Mouse (Mus musculus): ENCODE measurements around the gene Unc5a.

Gene Unc5a

DNA sequence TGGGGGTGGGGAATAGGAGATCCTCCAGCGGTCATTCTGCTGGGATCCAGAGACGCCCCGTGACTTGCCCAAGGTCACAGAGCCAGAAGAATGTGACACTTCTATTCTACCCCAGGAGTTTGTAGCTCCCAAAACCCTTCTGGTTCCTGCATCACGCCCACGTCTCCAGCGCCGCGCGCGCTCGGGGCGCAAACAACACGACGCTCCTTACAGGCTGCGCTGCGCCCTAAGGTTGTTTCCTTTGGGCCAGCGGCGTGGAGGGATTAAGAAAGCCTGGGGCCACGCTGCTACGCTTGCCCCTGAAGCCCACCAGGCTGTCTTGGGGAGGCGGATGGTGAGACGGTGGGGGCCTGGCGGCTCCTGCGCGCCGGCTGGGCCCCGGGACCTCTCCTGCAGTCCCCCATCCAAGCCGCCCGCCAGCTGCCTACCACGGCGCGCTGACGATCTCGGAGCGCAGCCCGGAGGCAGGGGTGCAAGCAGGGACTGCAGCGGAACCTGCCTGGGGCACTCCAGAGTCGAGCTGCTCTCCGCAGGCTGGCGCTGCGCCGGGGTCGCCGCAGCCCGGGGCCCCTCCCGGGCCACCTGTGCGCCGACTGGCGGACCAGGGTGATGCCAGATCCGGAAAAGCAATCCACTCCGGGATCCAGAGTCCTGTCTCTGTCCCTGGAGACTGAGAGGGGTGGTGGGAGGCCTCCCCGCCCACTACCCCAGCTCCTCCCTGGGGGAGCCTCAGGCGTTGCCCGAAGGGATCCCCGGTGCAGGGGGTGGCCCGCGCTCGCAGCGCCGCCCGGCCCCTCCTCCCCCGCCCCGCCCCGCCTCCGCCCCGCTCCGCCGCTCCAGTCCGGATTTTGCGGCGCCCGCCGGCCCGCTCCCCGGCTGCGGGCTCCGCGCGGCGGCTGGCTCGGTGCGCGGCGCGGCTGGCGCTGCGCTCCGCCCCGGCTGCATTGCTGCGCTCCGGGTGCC, at the start of gene Unc5a:
TSS of gene Unc5a (plus strand) at position 881 of the 963 bp plus-strand sequence.
- DNase-seq (ENCODE audit: extremely low spot score, low read depth, low spot score), result no peak

GRCm38 (mm10) chr13:54912053-54912452, 37.2 kb upstream of the Unc5a start:
- DNase-seq (ENCODE audit: extremely low spot score, low read depth, low spot score), result no peak

GRCm38 (mm10) chr13:54912894-54913621, 36.2 kb upstream of the Unc5a start:
- DNase-seq (ENCODE audit: extremely low spot score, low read depth, low spot score), result no peak

- no peak for DNase-seq (ENCODE audit: extremely low spot score, low read depth, low spot score)
Observed at GRCm38 (mm10) chr13:54916644-54917043, 32.6 kb upstream of the Unc5a start.

GRCm38 (mm10) chr13:54918910-54919309, 30.3 kb upstream of the Unc5a start:
- DNase-seq (ENCODE audit: extremely low spot score, low read depth, low spot score), result no peak

DNA sequence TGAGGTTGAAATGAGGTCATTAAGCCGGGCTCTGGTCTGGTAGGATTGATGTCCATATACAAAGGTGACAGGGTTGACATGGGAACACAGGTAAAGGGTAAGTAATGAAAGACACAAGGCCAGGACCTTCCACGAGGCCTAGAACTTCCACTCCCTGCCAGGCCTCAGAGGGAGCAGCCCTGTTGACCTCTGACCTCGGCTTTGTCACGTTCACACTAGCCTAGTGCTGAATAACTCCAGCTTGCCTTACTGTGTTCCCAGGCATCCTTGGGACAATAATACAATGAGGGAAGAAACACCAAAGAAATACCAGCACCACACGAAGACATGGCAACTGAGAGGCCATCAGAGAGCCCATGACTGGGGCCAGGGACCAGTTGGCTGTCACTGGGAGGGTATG, 29.5 kb upstream of the Unc5a start:
- no peak for DNase-seq (ENCODE audit: extremely low spot score, low read depth, low spot score)

GRCm38 (mm10) chr13:54921700-54922099, 27.5 kb upstream of the Unc5a start:
- no peak for DNase-seq (ENCODE audit: extremely low spot score, low read depth, low spot score)

DNA sequence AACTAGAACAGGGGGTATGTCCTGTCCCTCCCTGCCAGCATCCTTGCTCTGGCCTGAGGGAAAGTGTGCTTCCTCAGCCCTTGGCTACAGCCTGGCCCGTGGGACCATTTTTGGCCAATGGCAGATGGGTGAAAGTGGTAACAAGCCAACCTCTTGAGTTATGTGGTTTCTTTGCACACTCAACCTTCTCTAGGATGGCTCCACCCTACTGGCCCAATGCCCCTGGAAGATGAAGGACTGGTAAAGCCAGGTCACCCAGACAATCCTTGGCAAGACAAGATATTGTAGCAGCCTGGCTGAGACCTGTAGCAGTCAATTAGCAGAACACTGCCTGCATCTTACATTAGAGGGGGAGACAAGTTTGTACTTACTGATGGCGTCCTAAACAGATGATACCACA, 25.5 kb upstream of the Unc5a start:
- no peak for DNase-seq (ENCODE audit: extremely low spot score, low read depth, low spot score)

DNA sequence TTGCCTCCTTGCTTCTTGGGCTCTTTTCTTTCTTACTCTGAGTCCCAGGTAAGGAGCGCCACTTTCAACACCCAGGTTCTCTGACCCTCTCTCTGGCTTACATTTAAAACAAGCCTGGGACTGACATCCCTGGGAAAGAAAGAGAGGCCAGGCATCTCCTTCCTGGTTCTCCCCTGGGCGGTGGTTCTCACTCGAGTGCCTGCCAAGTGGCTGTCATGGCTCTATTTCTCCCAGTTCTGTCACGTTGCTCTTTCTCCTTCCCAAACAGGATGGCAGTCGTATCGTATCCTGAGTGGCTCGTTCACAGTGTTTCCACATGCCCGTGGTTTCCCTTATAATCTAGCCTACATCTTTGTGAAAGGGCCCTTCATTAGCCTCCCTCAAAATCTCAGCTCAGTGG, 23.7 kb upstream of the Unc5a start:
- no peak for DNase-seq (ENCODE audit: extremely low spot score, low read depth, low spot score)

- no peak for DNase-seq (ENCODE audit: extremely low spot score, low read depth, low spot score)
Observed at GRCm38 (mm10) chr13:54926654-54927053, 22.6 kb upstream of the Unc5a start.

GRCm38 (mm10) chr13:54930123-54930522, 19.1 kb upstream of the Unc5a start:
- DNase-seq (ENCODE audit: extremely low spot score, low read depth, low spot score), result no peak

GRCm38 (mm10) chr13:54934873-54935272, 14.3 kb upstream of the Unc5a start:
- no peak for DNase-seq (ENCODE audit: extremely low spot score, low read depth, low spot score)

DNA sequence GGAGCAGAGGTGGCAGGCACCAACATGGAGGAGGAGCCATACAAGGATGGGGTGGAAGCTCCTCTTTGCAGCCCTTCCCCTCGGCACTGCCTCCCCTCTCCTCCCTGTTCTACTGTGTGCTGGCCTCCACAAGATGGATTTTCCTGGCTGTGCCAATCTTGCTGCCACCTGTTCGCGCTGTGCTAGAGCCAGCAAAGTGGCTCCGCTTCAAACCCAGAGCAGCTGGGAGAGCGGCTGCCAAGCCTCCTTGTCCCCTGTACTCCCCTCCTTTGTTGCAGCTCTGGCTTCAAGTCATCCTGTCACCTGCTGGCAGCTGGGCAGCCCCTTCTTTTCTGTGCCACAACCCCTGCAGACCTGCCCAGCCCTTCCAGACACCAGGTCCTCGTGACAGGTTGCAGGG, 13.0 kb upstream of the Unc5a start:
- DNase-seq (ENCODE audit: extremely low spot score, low read depth, low spot score), result no peak

DNA sequence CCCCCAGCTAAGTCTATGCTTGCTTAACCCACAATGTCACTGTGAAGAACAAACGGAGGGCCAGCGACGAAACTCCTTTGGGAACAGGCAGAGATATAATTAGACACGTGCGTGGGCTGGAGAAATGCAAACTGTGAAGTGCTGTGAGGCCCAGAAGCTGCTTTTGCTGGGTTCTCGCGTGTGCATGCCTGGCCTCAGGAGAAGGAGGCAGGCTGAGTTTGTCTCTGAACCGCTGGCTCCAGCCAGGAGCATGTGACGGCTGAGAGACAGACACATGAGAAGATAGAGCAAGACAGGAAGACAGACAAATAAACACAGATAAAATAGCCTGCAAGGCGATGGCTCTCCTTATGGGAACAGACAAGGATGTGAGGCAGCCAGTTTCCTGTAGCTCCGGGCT, 11.3 kb upstream of the Unc5a start:
- DNase-seq (ENCODE audit: extremely low spot score, low read depth, low spot score), result no peak

DNA sequence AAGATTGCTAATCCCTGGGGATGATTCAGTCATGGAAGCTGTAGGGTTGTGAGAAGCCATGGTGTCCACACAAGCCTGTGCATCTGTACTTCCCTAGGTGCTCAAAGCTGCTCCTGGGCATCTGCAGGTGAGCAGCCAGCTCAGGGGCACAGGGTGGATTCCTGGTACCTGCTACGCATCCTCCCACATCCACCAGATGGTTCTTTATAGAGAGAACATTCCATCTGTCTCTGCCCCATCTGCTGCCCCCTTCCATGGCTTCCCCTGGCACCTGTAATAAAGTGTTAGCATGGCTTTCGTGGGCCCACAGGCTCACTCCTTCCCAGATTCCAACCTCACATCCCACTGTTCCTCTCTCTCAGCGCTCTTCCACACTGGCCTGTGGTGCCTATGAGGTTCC, 10.7 kb upstream of the Unc5a start:
- no peak for DNase-seq (ENCODE audit: extremely low spot score, low read depth, low spot score)

GRCm38 (mm10) chr13:54944411-54945157, 4.6 kb upstream of the Unc5a start:
- no peak for DNase-seq (ENCODE audit: extremely low spot score, low read depth, low spot score)

DNA sequence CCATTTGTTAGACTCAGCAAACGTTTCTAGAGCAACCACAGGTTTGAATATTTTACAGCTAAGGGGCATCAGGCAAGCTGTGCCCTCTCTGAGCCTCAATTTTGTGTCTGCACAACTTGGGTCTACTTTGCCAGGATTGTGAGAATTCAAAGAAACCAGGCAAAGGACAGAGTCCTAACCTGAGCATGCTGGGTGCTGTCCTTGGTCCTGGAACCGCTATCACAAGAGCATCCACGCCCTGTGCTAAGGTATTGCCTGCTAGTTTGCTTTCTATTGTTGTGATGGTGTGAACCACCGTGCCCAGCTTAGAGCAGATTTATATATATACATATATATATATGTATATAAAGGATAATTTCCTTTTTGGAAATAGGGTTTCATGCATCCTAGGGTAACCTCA, 3.9 kb upstream of the Unc5a start:
- peak; percentile 53 for DNase-seq (ENCODE audit: extremely low spot score, low read depth, low spot score)

GRCm38 (mm10) chr13:54946406-54946805, 2.8 kb upstream of the Unc5a start:
- no peak for DNase-seq (ENCODE audit: extremely low spot score, low read depth, low spot score)

- no peak for DNase-seq (ENCODE audit: extremely low spot score, low read depth, low spot score)
Observed at GRCm38 (mm10) chr13:54949592-54949991, 381 bp downstream of the Unc5a start.

DNA sequence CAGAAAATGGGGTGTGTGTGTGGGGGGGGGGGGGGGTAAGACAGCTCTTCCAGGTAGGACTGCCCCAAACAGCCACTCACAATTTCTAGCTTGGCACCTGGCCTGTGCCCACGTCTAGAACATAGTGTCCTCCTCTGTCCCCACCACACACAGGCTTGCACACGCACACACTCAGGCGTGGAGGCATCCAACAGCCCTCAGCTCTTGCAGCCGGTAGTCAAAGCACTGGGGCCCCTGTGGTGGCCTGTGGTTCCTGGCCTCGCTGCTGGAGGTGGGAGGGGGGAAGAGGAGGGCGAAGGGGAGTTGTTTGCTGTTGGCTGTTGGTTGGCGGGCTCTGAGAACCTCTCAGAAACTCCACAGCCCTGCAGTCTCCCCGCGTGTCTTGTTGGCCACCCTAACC, 920 bp downstream of the Unc5a start:
- DNase-seq (ENCODE audit: extremely low spot score, low read depth, low spot score), result no peak

- no peak for DNase-seq (ENCODE audit: extremely low spot score, low read depth, low spot score)
Observed at GRCm38 (mm10) chr13:54951166-54951565, 2.0 kb downstream of the Unc5a start.

Data from hindlimb bud, embryonic 11.5 days (tissue).